Mouse (Mus musculus) midbrain, embryonic 14.5 days (tissue): Measurements from ENCODE around the gene Nsl1. TPM values are rescaled to one million over a fixed set of nuclear protein-coding genes. Genes with fewer than 3 reads are reported as not detected.

Experiments used
- ATAC-seq: fragments of 200-750 bp; cut with Nextera tagmentation; 2 replicates; pipeline ENCODE4 v1.8.0; 2017; ENCODE audit warnings: moderate number of reproducible peaks, moderate library complexity; ENCODE audit not compliant: low FRiP score, low TSS enrichment
- DNase-seq: peaks from one replicate; pipeline ENCODE4 v3.0.0-alpha.2; 2015
- H3K27ac ChIP-seq: fragments of 300-500 bp; sonication (generic); replicated peaks from 2 replicates; pipeline ENCODE4 v1.5.1; 2014; ENCODE audit warnings: mild to moderate bottlenecking, low read depth, low read length, moderate library complexity
- H3K27me3 ChIP-seq: fragments of 300-500 bp; sonication (generic); 2 replicates; pipeline ENCODE4 v1.6.1; 2014; ENCODE audit warnings: low read length, control low read depth, mixed read lengths; ENCODE audit not compliant: control insufficient read depth, insufficient read depth
- H3K36me3 ChIP-seq: fragments of 300-500 bp; sonication (generic); 2 replicates; pipeline ENCODE4 v1.6.1; 2014; ENCODE audit warnings: low read length, control low read depth; ENCODE audit not compliant: control insufficient read depth, insufficient read depth
- H3K4me1 ChIP-seq: fragments of 300-500 bp; sonication (generic); 2 replicates; pipeline ENCODE4 v1.6.1; 2014; ENCODE audit warnings: mild to moderate bottlenecking, antibody characterized with exemption, low read length, control low read depth; ENCODE audit not compliant: control insufficient read depth, insufficient read depth
- H3K4me2 ChIP-seq: fragments of 300-500 bp; sonication (generic); 2 replicates; pipeline ENCODE4 v1.6.1; 2014; ENCODE audit warnings: mild to moderate bottlenecking, low read length, moderate library complexity
- H3K4me3 ChIP-seq: fragments of 300-500 bp; sonication (generic); replicated peaks from 2 replicates; pipeline ENCODE4 v1.5.1; 2014; ENCODE audit warnings: low read depth, low read length
- H3K9ac ChIP-seq: fragments of 300-500 bp; sonication (generic); replicated peaks from 2 replicates; pipeline ENCODE4 v1.6.1; 2014; ENCODE audit warnings: mild to moderate bottlenecking, low read length, moderate library complexity
- H3K9me3 ChIP-seq: fragments of 300-500 bp; sonication (generic); 2 replicates; pipeline ENCODE4 v1.6.1; 2016; ENCODE audit warnings: low read length, control low read depth, mixed read lengths; ENCODE audit not compliant: control insufficient read depth
- whole genome bisulfite sequencing: fragments of 180-500 bp; shearing (Covaris S2); extraction: QIAGEN DNeasy Blood & Tissue Kit; methylation state at CpG from one replicate; pipeline ENCODE4 v1.1.7; 2014; 5-methylcytosine and 5-hydroxymethylcytosine counted together
- polyA plus RNA-seq: library from polyadenylated mRNA; unstranded; fragments of >200 nt; fragmentation: Nextera tagmentation; extraction: Ambion mirVana; gene quantifications from 2 replicates; pipeline ENCODE4 v1.2.1, GENCODE M21; 2014

The Nsl1 gene
- polyA plus RNA-seq, 1 experiment from 2014 or later = 4.9 TPM

- H3K9ac ChIP-seq = no peak overlapping the region
- 76% methylated on average over 9 of the region's 9 CpGs for WGBS
- DNase-seq (no peak), ATAC-seq (no peak)
- H3K36me3 ChIP-seq = no peaks in the 10 kb centered on the region
- H3K27me3 ChIP-seq = peaks cover 19% of the 10 kb centered on the region; the same call in 1 of the 2 replicates
- no peaks in the 10 kb centered on the region for H3K4me1 ChIP-seq
- H3K9me3 ChIP-seq = no peaks in the 10 kb centered on the region
- H3K4me3 ChIP-seq = no peak overlapping the region
- H3K4me2 ChIP-seq = no peak overlapping the region
- H3K27ac ChIP-seq = no peak overlapping the region
These were observed 32.2 kb downstream of the Nsl1 start for GRCm38 (mm10) chr1:191095019-191095418.

- Histone ChIP-seq H3K4me3 (peak overlapping the region; percentile 52), H3K36me3 (no peaks in the 10 kb centered on the region), H3K9me3 (no peaks in the 10 kb centered on the region; the same call in 1 of the 2 replicates), H3K27me3 (peaks cover 22% of the 10 kb centered on the region; the same call in 1 of the 2 replicates), H3K27ac (no peak overlapping the region), H3K9ac (no peak overlapping the region), H3K4me1 (no peaks in the 10 kb centered on the region), H3K4me2 (peak overlapping the region; percentile 99)
- DNase-seq = peak; percentile 26
- ATAC-seq = no peak
- 61% methylated on average over 14 of the region's 14 CpGs for WGBS
These were observed 34.3 kb downstream of the Nsl1 start for GRCm38 (mm10) chr1:191096871-191097681.

DNA sequence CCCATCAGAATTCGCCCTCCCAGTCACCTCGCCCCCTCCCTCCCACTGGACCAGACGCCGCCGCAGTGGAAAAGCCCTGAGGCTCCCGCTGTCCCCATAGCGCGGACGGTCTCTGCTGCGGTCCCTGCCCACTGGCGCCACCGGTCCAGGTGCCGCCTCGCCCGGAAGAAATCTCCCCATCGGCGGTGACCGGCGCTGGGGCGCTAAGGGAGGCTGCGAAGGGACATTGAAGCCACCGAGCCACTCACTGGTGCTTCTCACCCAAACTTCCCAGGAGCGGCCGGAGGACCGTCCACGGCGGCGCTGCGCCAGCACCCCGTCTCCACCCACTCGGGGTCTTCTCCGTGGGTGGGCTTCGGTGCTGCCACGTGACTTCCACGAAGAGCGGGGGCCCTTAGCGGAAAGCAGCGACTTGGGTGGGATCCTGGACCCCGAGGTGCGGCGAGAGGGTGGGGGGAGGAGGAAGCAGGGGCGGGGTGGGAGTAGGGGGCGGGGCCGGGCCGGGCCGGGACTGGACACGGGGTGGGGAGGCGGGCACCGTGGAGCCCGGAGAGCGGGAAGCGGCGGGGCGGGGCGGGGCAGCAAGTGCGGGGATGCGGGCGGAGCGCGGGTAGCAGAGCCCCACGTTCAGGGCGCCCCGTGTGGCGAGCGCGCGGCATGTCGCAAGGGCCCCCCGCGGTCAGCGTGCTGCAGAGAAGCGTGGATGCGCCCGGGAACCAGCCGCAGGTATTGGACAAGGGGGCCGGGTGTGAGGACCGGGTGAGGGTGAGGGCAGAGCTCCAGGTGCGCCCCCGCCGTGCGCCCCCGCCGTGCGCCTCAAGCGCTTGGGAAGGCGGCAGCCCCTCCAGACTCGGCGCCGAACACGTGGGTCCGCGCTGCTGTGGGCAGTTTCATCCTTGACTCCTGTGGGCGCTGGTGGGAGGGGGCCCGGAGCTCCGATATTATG, 35.3 kb downstream of the Nsl1 start, which contains the start of gene Batf3:
Batf3 (plus strand) TSS at position 46 of the 946 bp plus-strand sequence.
- WGBS = 1% methylated on average over 94 of the region's 95 CpGs
- peak; percentile 66 for ATAC-seq
- H3K4me1 ChIP-seq = no peaks in the 10 kb centered on the region
- H3K27me3 ChIP-seq = peaks cover 22% of the 10 kb centered on the region; the same call in 1 of the 2 replicates
- DNase-seq = peak; percentile 78
- peak within 1 kb of the TSS; percentile 99 for H3K4me2 ChIP-seq
- H3K9ac ChIP-seq = peak within 1 kb of the TSS; percentile 49
- H3K4me3 ChIP-seq = peak within 1 kb of the TSS; percentile 52
- no peaks in the 10 kb centered on the region for H3K36me3 ChIP-seq
- no peaks in the 10 kb centered on the region; the same call in 1 of the 2 replicates for H3K9me3 ChIP-seq
- H3K27ac ChIP-seq = no peak within 1 kb of the TSS

- Histone ChIP-seq H3K36me3 (no peaks in the 10 kb centered on the region), H3K27ac (no peak overlapping the region), H3K9ac (no peak overlapping the region), H3K4me1 (no peaks in the 10 kb centered on the region), H3K4me3 (no peak overlapping the region), H3K9me3 (no peaks in the 10 kb centered on the region; the same call in 1 of the 2 replicates), H3K27me3 (peaks cover 22% of the 10 kb centered on the region; the same call in 1 of the 2 replicates), H3K4me2 (peak overlapping the region; percentile 99; the same call in 1 of the 2 replicates)
- ATAC-seq (no peak), DNase-seq (no peak)
- 33% methylated on average over 5 of the region's 5 CpGs for WGBS
These were observed 36.3 kb downstream of the Nsl1 start for GRCm38 (mm10) chr1:191099114-191099513.

DNA sequence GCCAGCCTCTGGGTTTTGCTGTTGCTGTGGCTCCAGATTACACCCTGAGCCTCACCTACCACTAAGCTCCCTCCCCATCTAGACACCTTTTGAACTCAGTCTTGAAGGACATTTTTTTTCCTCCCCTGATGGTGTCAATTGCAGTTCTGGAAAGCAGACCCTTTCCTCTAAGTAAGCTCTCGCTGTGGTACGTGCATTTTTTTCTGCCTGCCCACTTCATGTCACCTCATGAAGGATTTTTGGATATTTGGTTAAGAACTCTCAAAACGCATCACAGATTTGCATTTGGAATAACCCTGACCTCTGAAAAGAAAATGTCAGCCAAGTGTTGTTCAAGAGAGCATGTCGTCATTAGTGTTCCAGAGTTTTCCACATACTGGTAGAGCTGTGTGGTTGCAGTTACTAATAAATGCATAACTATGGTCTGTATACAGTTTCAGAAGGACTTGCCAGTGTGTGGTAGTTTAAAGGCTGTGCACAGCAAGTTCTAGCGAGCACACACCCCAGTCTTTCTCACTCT, 37.0 kb downstream of the Nsl1 start:
- ATAC-seq (no peak), DNase-seq (no peak)
- H3K27me3 ChIP-seq = peaks cover 22% of the 10 kb centered on the region; the same call in 1 of the 2 replicates
- no peaks in the 10 kb centered on the region for H3K4me1 ChIP-seq
- no peak overlapping the region for H3K4me2 ChIP-seq
- no peak overlapping the region for H3K27ac ChIP-seq
- H3K36me3 ChIP-seq = no peaks in the 10 kb centered on the region
- no peak overlapping the region for H3K9ac ChIP-seq
- 85% methylated on average over 5 of the region's 5 CpGs for WGBS
- H3K9me3 ChIP-seq = no peaks in the 10 kb centered on the region; the same call in 1 of the 2 replicates
- no peak overlapping the region for H3K4me3 ChIP-seq

- Histone ChIP-seq H3K4me3 (no peak overlapping the region), H3K27ac (no peak overlapping the region), H3K9ac (no peak overlapping the region), H3K4me2 (no peak overlapping the region), H3K4me1 (no peaks in the 10 kb centered on the region), H3K27me3 (peaks cover 11% of the 10 kb centered on the region; the same call in 1 of the 2 replicates), H3K9me3 (no peaks in the 10 kb centered on the region; the same call in 1 of the 2 replicates), H3K36me3 (no peaks in the 10 kb centered on the region)
- WGBS = 85% methylated on average over 15 of the region's 15 CpGs
- ATAC-seq (no peak), DNase-seq (no peak)
These were observed 40.0 kb downstream of the Nsl1 start for GRCm38 (mm10) chr1:191102730-191103370.

DNA sequence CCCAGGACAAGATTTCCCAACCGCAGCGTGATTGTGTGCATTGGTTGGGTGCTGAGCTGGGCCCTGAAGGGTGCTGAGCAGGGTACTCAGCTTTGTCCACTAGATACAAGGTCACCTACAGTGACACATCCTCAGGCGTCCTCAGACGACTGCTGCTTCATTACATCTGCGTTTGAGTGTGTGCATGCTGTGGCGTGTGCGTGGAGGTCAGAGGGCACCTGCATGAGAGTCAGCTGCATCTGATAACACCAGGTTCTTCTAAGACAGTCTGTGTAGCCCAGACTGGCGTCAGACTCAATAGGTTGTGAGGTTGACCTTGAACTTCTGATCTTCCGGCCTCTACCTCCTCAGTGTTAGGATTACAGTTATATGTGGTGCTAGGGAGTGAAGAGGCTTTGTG, 42.4 kb downstream of the Nsl1 start:
- Histone ChIP-seq H3K27ac (no peak overlapping the region), H3K4me3 (no peak overlapping the region), H3K27me3 (0 out of 2 replicates have a peak, but pooled peaks cover 3% of the 10 kb centered on the region), H3K36me3 (no peaks in the 10 kb centered on the region), H3K9ac (no peak overlapping the region), H3K4me1 (no peaks in the 10 kb centered on the region), H3K4me2 (no peak overlapping the region), H3K9me3 (no peaks in the 10 kb centered on the region; the same call in 1 of the 2 replicates)
- no peak for ATAC-seq
- 82% methylated on average over 9 of the region's 9 CpGs for WGBS
- DNase-seq = no peak

DNA sequence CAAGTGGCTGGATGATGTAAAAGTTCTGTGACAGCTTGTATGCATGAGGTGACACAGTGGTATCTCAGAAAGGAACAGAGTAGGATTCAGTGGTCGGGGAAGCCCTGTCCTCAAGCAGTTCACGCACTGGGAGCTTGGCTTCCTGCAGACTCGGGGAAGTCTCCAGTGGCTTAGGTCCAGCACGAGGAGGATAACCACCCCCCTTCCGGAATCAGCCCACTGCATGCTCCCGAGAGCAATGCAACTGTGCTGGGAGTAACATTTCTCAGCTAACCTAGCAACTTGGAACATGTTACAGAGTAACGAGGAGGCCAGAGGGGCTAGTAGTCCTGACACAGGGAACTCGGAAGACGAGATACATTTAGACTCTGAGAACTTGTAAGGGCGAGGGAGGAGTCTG, 44.5 kb downstream of the Nsl1 start:
- H3K4me3 ChIP-seq = no peak overlapping the region
- H3K4me2 ChIP-seq = no peak overlapping the region
- no peaks in the 10 kb centered on the region for H3K36me3 ChIP-seq
- no peaks in the 10 kb centered on the region for H3K27me3 ChIP-seq
- no peak overlapping the region for H3K9ac ChIP-seq
- no peaks in the 10 kb centered on the region for H3K9me3 ChIP-seq
- ATAC-seq (no peak), DNase-seq (no peak)
- WGBS = 74% methylated on average over 10 of the region's 10 CpGs
- no peaks in the 10 kb centered on the region for H3K4me1 ChIP-seq
- no peak overlapping the region for H3K27ac ChIP-seq
